Mouse (Mus musculus) lung, postnatal 14 days (tissue): Measurements from ENCODE around the gene Phyhd1.
A peak's percentile ranks its signal among the peaks of the same experiment; 100 is the strongest.

ENCODE experiments used
- DNase-seq: peaks from one replicate; pipeline ENCODE4 v3.0.0; 2021

The Phyhd1 gene

DNA sequence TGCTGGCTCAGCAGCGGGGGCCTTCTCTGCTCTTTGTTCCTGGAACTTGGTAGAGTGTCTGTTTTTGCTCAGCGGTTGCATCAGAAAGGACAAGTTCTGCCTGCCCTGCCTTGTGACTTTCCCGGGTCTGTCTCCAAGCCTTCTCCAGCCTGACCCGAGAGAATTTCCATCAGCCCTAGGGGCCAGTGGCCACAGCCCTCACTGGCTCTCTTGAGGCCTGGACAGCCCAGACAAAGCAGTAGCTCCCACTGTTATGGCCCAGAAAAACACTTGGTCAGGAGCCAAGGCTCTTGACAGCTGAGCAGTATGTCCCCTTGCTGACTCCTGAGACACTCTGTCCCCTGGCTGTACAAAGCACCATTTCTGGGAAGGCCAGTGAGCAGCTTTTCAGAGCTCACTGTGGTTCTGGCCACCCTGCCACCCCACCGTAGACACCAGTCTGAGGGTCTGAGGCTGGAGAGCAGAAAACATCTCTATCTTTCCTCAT is at the start of gene Phyhd1:
Gene Phyhd1, plus strand, starts transcription at position 437 of the 487 bp plus-strand sequence.
- peak; percentile 78 for DNase-seq

DNA sequence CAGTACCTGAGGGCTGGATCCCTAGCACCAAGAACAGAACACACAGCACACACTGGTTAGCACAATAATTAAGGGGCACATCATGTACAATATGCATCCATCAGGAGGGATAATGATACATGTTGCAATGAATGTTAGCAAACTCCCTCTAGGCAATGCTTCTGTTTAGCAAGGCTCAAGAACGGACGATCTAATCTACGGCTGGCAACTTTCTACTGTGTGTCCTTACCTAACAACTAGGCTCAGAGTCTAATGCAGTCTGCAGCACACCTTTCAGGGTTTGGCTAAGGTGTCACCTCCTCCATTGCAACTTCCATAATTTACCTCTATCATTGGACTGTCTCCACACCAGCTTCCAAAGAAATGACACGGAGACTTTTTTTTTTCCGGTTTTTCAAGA is 49.7 kb upstream of the Phyhd1 start:
- no peak for DNase-seq

DNA sequence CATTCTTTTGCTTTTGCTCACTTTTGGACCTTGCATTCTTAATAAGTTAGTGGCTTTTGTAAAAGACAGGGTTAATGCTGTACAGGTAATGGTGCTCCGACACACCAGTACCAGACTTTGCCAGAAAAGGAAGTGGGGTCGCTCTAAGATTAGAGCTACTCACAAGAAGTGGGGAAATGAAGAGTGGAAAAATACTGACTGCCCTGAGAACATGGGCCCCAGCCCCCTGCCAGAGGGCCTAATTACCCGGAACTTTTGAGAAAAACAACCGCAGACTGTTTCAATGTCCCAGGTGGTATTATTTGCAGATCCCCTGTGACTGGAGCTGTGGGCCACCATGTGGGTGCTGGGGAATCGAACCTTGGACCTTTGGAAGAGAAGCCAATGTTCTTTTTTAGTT is 30.4 kb upstream of the Phyhd1 start:
- no peak for DNase-seq

DNA sequence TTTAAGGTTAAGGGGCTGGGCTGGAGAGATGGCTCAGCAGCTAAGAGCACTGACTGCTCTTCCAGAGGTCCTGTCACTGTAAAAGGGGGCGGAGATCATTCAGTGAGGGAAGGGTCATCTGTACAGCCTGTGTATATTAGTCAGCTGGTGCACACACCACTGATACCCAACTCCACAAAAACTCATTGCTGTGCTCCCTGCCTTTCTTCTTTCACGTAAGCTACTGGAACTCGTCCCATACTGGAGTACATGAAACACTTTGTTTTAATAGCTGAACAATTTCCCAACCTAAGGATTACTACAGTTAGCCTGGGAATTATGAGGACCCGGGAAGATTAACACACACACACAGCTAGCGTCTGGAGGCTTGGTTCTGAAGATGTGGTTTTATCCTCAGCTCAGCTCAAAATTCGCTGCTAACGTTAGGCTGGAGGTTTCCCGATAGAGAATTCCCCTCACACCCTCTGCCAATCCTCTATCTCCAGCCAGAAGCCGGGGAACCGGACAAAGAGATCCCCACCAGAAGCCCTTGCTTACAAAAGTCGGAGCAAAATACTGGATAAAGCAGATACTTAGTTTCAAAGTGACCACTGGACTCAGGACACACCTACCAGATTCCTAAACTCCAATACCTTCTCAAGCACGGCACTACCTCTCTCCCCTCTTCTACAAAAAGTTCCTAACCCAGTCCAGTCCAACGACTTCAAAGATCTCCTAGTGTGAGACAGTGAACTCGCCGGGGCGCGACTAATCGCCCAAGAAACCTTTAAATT is 29.4 kb upstream of the Phyhd1 start:
- no peak for DNase-seq

DNA sequence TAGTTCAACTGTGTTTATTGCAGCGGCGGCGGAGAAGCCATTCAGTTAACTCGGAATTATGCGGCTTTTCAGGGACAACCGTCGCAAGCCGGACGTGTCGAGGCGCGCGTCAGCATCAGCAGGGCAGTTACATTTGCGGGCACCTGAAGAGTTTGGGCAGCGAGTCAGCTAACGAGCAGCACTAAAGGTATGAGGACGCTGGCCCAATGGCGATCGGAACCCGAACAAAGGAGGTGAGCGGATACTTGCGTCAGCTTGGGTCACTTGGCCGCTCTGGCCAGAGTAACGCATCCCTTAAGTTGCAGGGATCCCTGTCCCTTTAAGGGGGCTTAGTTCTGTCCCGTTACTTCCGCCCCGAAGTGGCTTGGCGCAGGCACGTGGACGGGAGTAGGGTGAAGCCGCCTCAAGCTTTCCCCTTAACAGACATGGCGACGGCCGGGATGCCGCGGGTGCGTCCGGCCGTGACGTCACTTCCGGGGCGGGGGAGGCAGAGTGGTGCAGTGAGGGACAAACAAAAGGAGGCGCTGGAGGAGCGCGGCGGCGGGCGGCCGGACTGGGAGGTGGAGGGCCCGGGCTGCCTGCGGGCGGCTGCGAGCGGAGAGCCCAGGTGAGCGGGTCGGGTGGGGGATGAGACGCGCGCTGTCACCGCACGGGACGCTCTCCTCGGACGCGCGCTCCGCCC is 28.7 kb upstream of the Phyhd1 start, which contains the start of gene Lrrc8a:
Gene Lrrc8a, plus strand, starts transcription at position 517 of the 682 bp plus-strand sequence.
- DNase-seq: peak; percentile 100

DNA sequence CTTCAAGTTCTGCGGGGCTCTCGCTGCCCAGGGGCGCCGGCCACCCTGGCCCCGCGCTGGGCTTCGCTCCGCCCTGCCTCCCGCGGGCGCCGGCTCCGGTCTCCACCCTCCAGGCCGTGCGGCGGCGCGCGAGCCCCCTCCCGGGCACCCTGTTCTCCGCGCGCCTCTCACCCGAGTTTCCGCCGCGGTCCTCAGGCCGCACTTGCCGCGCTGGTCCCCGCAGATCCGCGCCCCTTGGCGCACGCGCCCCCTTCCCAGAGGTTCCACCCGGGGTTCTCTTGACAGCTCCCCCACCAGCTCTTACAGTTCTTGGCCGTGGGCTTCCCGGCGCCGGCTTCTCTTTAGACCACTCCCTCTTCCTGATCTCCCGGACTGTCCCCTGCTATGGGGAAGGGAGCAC is 28.1 kb upstream of the Phyhd1 start:
- peak; percentile 72 for DNase-seq

DNA sequence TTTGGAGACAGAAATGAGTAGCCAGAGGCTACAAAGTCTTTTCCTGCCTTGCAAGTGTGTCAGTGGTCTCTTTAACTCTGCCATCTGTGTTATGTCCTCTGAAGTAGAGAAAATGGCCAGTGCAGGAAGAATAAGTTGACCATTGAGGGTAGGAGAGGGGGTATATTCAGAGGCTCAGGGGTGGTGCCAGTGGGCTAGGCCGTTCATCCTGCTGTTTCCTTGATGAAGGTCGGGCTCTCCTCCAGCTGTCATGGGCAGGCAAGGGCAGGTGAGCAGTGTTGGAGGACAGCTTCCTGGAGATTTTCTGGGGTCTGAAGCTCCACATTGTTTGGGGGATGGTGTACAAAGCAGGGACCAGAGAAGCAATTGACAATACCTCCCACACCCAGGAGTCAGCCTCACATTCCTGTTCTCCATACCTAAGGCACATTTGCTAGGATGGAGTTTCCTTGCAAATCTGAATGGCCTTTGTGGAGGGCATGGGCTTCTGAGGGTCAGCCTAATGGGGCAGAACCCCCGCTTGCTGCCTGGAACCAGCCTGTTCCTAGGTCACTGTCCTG is 27.0 kb upstream of the Phyhd1 start:
- no peak for DNase-seq

DNA sequence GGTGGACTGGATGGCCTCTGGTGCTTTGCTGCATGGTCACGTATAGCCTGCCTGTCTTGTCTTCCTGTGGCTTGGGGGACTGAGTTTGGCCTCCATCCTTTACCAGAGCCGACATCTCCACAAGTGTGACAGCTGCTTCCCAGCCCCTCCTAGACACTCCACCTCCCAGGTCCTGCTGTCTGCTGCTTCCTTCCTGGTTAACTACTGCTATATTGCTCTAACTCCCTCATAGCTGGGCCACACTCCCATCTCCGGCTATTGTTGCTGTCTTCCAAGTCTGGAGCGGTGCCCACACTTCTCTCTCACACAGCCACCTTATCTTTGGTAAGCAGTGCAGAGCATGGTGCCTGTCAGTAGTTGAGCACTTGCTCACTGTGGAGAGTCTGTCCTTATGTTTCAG is 26.2 kb upstream of the Phyhd1 start:
- peak; percentile 71 for DNase-seq

DNA sequence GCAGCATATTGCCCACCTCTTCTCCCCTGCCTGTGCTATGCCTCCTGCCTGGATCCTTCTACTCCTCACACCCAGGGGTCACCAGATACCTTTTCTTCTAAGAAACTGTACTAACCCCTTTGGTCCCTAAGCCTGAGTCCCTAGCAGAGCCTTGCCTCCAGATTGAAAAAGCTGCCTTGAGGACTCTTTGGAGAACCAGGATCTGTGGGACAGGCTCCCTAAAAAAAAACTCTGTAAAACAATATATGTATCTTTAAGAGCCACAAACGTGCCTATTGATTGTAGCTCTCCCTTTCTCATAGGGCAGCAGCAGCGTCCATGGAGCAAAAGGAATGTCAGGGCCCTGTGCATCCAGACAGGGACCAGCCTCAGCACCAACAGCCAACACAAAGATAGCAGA is 25.7 kb upstream of the Phyhd1 start, which contains the start of gene Gm28035:
Gene Gm28035, plus strand, starts transcription at position 301 of the 400 bp plus-strand sequence.
- no peak for DNase-seq

DNA sequence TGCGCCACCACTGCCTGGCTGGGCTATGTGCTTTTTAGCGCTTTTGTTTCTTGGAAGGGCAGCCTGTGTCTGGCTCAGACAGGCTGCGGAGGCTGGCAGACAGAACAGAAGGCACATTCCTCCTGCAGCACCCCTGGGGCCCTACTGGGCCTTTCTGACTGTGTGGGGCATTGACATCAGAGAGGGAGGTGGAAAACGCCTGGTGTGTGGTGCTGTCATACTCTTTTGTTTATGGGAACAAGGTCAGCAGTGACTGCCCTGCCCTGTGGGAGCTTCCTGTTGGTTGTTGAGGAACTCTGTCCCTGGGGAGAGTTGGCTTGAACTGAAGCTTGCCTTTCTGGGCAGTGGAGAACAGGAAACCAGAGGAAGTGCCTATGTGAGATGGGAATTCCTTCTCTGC is 23.5 kb upstream of the Phyhd1 start:
- peak; percentile 71 for DNase-seq

DNA sequence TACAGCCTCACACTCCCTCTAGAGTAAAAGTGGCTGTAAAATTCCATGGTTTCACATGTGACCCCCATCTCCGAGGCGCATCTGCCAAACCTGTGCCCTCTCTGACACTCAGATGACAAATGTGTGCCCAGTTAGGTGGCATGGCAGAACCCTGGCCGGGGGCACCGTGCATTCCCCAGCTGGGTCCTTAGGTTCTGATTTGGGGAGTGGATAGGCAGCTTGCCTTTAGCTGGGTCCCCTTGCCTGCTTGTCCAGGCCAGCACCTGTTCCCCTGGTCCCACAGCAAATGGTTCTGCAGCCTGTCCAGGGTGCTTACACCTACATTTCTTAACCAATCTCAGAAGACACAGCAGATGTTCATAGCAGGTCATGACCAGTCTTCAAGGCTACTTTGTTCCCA is 22.6 kb upstream of the Phyhd1 start:
- no peak for DNase-seq

DNA sequence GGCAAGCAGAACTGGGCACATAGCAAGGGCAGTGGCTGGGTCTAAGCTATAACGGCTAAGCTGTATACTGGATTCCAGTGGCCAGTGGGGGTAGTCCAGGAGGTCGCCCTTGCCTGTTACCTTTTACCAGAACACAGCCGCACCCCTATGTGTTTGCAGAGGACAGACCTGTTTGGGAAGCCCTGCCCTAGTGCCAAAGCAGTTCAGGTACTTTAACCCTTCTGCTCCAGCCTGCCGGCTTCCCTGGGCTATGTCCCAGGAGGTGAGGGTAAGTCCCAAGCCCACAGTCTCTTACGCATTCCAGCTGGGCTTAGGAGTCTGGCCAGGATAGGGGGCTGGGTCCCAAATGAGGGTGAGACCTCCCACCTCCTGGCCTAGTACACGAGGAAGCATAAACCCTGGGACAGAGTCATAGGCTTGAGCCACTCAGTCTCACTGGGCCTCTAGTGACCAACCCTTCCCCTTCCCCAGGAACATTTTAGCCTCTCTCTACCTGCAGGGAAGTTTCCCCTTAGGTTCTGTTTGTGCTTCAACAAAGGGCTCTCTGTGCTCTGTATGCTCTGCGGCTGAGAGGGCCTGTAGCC is 21.3 kb upstream of the Phyhd1 start:
- no peak for DNase-seq

DNA sequence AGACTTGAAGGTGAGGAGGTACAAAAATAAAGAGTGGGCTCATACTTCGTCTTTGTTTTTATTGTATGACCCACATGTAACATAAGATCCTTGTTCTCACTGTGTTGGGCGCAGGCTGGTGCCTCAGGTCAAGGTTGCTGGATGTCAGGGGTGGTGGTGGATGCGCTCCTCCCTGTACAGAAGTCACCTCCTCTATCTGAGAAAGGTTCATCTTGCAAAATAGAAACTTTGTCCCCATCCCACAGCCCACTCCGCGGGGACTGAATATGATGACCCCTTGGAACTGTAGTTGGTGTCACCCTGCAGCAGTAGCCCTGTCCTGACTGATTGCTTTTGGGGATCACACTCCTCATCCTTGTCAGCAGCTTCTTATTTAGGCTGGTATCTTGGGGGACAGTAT is 19.0 kb upstream of the Phyhd1 start:
- DNase-seq: no peak

DNA sequence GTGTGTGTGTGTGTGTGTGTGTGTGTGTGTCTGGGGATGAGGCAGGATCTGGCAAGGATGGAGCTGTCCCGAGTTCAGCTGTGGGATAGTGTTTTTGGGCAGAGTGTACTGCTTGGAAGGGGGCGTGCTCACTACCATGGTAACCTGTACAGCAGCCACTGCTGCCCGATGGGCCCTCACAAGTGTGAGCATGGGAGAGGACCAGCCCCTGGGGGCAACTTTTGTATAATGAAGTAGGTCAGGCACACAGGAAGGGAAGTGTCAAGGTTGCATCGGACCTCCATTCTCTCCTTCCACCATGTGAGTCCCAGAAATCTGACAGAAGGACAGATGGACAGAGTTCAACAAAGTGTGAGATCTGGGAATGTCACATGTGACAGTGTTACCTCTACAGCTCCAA is 18.3 kb upstream of the Phyhd1 start:
- no peak for DNase-seq

DNA sequence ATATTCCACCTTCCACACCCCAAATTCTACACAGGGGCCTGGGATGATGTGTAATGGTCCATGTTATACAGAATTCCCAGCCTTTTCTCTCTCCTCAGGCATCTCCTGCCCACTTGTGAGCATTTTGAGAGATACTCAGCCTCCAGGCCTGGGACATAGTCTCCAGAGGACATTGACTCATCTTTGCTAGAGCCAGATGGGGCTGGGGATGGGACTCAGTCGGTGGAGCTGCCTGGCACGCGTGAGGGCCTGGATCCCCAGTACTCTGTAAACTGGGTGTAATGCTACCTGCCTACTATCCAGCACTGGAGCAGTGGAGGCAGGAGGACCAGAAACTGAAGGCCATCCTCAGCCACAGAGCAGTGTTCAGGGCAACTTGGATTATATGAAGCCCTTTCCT is 16.8 kb upstream of the Phyhd1 start:
- DNase-seq: no peak

DNA sequence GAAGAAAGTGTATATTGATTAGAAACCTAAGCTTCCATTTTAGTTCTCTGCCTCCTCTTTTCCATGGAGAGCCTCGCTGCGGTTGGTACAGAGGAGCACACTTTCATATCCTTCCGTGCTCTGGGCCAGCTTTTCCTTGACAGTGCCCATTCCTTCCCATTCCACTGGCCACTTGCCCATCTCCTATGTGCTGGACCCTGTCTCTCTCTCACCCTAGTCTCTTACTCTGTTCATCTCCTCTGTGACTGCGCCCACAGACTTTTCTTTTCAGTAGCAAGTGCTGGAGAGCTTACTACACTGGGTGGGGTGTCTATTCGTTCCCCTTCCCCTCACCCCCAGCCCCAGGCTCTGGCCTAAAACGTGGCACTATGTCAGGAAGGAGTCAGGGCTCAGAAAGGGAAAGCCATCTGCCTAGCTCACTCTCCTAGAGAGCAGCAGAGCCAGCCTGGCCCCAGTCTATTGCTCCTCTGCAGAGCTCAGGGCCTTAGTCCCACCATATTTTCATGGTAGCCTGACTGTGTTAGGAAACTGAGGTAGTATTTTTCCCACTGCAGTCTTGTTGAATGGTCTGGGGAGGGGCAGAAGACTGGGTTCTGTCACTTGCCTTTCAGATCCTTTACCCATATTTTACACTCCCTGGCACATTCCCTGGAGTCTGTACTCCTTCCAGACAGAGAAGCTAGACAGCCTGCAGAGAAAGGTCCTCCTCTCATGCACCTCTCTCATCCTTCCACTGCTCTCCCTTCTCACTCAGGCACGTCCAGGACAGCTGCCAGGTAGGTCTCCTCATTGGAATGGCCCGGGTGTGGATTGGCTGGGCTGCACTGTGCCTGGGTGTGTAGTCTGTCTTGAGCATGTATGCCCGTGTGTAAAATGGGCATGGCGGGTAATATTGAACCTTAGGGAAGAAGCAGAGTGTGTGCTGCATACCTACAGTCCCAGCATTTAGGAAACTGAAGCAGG is 15.6 kb upstream of the Phyhd1 start:
- no peak for DNase-seq

DNA sequence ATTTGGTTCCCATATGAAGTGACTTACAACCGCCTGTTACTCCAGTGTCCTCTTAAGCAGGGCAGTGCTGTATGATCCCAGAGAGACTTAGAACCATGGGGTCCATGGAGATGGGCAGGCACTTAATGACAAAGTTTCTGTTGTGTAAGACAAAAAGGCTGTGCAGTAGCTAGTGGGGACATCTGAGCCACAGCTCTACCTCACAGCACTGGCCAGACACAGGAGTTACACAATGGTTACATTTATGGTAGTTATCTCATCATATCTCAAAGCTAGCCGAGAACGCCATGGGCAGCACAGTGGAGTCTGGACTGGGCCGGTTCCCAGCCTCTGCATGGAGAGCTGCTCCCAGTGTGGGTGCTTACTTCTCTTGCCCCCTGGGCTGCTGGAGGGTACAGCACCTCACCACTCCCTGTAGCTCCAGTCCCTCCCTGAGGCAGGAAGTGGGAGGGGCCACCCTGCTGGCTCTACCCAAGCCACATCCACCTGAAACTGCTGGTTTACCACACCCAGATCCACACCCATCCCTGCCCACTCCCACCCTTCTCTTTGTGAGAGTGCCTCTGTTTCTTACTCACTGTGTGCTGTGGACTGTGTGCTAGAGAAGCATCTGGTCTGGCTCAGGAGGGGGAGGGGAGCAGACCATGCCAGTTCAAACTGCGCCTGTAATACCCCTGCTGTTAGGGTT is 14.4 kb upstream of the Phyhd1 start:
- peak; percentile 34 for DNase-seq

DNA sequence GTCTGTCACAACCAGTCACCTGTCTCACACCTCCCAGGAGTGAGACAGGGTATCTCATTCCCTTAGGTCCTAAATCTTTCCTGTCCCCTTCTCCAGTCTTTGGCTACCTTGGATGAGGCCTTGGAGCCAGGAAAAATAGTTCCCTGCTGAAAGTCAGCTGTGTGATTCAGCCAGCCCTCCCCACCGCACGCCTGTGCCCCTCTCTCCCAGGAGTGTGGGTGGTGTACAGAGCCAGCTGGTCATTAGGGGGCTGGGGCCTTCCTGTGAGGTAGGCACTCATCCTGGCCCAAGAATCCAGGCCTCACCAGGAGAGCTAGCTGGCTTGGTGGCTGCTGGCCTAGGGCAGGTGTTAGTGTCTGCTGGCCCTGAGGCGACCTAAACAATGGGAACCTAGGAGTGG is 13.5 kb upstream of the Phyhd1 start:
- DNase-seq: no peak

DNA sequence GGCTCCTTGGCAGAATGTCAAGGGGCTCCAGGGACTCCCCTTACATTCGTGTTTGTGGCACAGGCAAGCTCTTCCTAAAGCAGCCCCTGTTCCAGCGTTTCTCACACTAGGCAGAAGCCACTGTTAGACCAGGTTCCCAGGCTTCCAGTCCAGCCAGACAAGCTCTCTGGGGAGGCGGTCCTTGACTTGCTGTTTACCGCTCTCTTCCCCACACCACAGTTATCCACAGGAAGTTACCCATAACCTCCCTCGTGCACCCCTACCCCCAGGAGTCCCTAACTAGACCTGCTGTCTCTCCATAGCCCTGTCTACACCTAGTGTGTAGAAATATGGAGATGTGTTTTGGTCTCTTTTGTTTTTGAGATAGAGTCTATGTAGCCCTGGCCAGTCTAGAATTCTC is 12.2 kb upstream of the Phyhd1 start:
- no peak for DNase-seq

DNA sequence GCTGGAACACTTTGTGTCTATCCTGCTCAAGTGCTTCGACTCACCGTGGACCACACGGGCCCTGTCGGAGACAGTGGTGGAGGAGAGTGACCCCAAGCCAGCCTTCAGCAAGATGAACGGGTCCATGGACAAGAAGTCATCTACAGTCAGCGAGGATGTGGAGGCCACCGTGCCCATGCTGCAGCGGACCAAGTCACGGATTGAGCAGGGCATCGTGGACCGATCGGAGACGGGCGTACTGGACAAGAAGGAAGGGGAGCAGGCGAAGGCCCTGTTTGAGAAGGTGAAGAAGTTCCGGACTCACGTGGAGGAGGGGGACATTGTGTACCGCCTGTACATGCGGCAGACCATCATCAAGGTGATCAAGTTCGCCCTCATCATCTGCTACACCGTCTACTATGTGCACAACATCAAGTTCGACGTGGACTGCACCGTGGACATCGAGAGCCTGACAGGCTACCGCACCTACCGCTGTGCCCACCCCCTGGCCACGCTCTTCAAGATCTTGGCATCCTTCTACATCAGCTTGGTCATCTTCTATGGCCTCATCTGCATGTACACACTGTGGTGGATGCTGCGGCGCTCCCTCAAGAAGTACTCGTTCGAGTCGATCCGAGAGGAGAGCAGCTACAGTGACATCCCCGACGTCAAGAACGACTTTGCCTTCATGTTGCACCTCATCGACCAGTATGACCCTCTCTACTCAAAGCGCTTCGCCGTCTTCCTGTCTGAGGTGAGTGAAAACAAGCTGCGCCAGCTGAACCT is 10.2 kb upstream of the Phyhd1 start:
- DNase-seq: no peak
